Mouse (Mus musculus): Measurements from ENCODE around the gene Spsb2. TPM values are rescaled to one million over a fixed set of nuclear protein-coding genes. Genes with fewer than 3 reads are reported as not detected.
A peak's percentile ranks its signal among the peaks of the same experiment; 100 is the strongest.

The Spsb2 gene
- polyA plus RNA-seq, 1 experiment: 12.1 TPM

GRCm38 (mm10) chr6:124856321-124856720 lies 47.9 kb downstream of the Spsb2 start:
- H3K27me3 ChIP-seq (ENCODE audit: control insufficient read depth, insufficient read depth, low read length): no peaks in the 10 kb centered on the region
- H3K4me3 ChIP-seq (replicated peaks; ENCODE audit: insufficient read depth, low read depth, low read length): peak overlapping the region; percentile 88
- H3K4me1 ChIP-seq (ENCODE audit: control insufficient read depth, insufficient read depth, low read length): peaks cover 23% of the 10 kb centered on the region
- H3K27ac ChIP-seq (ENCODE audit: insufficient read depth, low read length): peak overlapping the region; percentile 36; the same call in 1 of the 2 replicates
- 9% methylated on average over 14 of the region's 14 CpGs for WGBS
- peak; percentile 49 for DNase-seq
- TF ChIP-seq POLR2A (IDR thresholded peaks at IDR 0.05; ENCODE audit: borderline replicate concordance, insufficient read depth, low read length) (no peak), CTCF (IDR thresholded peaks at IDR 0.05; ENCODE audit: borderline replicate concordance, insufficient read depth, low read depth, low read length) (no peak)

DNA sequence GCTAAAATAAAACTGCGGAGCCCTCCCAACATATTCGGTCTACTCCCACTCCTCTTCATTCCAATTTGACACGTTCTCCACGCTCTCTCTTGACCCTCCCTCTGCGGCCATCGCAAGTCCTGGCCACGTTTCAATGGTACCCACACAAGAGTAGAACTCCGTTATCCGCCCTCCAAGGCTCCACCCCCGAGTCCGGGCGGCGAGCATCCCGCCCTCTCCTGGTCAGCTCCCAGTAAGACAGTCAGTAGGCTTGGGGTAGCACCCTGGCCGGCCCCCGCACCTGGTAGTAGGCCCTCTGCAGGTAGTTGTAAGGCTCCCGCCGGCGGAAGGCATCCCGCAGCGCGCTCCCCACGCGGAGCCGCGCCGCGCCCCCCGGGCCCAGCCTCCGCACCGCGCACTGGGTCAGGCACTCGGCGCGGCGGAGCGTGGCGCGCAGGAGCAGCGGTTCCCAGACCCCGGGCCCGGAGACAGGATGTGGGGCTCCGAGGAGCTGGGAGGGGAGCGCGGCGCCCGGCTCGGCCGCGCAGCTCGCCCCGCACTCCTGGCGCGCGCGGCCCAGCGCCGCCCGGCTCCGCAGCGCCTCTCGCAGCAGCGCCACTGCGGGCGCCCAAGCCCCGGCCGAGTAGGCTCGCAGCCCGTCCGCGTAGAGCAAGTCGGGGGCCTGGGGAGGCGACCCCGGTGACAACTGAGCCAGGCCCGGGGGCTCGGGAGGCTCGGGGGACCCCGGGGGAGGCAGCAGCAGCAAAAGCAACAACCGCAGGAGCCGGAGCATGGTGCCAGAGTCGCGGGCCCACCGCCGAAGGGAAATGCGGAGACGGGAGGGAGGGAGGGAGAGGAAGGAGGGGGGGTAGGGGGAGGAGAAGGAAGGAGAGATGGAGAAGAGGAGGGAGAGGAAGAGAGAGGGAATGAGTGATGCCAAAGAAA lies 48.7 kb downstream of the Spsb2 start, which contains the start of gene P3h3:
TSS of gene P3h3 (minus strand) at position 837 of the 924 bp plus-strand sequence.
- TF ChIP-seq CTCF (IDR thresholded peaks at IDR 0.05; ENCODE audit: borderline replicate concordance, insufficient read depth, low read depth, low read length) (peak; percentile 74), POLR2A (IDR thresholded peaks at IDR 0.05; ENCODE audit: borderline replicate concordance, insufficient read depth, low read length) (peak; percentile 66; the same call in 1 of the 2 replicates)
- Histone ChIP-seq H3K4me3 (replicated peaks; ENCODE audit: insufficient read depth, low read depth, low read length) (peak within 1 kb of the TSS; percentile 88), H3K27ac (ENCODE audit: insufficient read depth, low read length) (peak within 1 kb of the TSS; percentile 96), H3K4me1 (ENCODE audit: control insufficient read depth, insufficient read depth, low read length) (peaks cover 24% of the 10 kb centered on the region), H3K27me3 (ENCODE audit: control insufficient read depth, insufficient read depth, low read length) (no peaks in the 10 kb centered on the region)
- DNase-seq: peak; percentile 92 to 93
- under 1% methylated on average over 86 of the region's 86 CpGs for WGBS

GRCm38 (mm10) chr6:124857840-124858530 lies 49.5 kb downstream of the Spsb2 start:
- Histone ChIP-seq H3K4me3 (replicated peaks; ENCODE audit: insufficient read depth, low read depth, low read length) (peak overlapping the region; percentile 88), H3K27me3 (ENCODE audit: control insufficient read depth, insufficient read depth, low read length) (no peaks in the 10 kb centered on the region), H3K27ac (ENCODE audit: insufficient read depth, low read length) (peak overlapping the region; percentile 53; the same call in 1 of the 2 replicates), H3K4me1 (ENCODE audit: control insufficient read depth, insufficient read depth, low read length) (peaks cover 24% of the 10 kb centered on the region)
- WGBS: 19% methylated on average over 26 of the region's 26 CpGs
- DNase-seq: no peak
- TF ChIP-seq POLR2A (IDR thresholded peaks at IDR 0.05; ENCODE audit: borderline replicate concordance, insufficient read depth, low read length): peak; percentile 14; the same call in 1 of the 2 replicates
- TF ChIP-seq CTCF (IDR thresholded peaks at IDR 0.05; ENCODE audit: borderline replicate concordance, insufficient read depth, low read depth, low read length): no peak; the same call in 1 of the 2 replicates

GRCm38 (mm10) chr6:124858561-124859318 lies 50.3 kb downstream of the Spsb2 start:
- no peak overlapping the region for H3K4me3 ChIP-seq (replicated peaks; ENCODE audit: insufficient read depth, low read depth, low read length)
- peak; percentile 33 to 44 for DNase-seq
- 74% methylated on average over 28 of the region's 28 CpGs for WGBS
- peaks cover 24% of the 10 kb centered on the region for H3K4me1 ChIP-seq (ENCODE audit: control insufficient read depth, insufficient read depth, low read length)
- H3K27ac ChIP-seq (ENCODE audit: insufficient read depth, low read length): no peak overlapping the region
- no peaks in the 10 kb centered on the region for H3K27me3 ChIP-seq (ENCODE audit: control insufficient read depth, insufficient read depth, low read length)
- no peak for TF ChIP-seq POLR2A (IDR thresholded peaks at IDR 0.05; ENCODE audit: borderline replicate concordance, insufficient read depth, low read length)
- no peak for TF ChIP-seq CTCF (IDR thresholded peaks at IDR 0.05; ENCODE audit: borderline replicate concordance, insufficient read depth, low read depth, low read length)

DNA sequence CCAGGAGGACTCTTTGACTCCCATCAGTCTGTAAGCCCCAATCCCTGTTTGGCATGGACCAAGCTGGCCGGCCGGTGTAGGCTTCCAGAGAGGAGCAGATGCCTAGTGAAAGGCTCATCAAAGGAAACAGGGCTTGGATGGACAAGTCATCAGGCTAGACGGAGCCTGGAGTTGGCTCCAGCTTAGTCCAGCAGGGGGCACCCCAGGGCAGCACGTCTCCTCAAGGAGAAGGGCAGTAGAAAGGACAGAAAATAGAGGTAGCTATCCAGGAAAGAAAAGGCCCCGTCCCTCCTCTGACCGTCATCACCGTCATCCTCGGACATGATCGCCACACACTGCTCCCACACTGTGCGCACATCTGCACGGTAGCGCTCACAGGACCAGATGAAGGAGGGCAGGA lies 51.3 kb downstream of the Spsb2 start:
- DNase-seq: peak; percentile 90 to 94
- Histone ChIP-seq H3K4me1 (ENCODE audit: control insufficient read depth, insufficient read depth, low read length) (peaks cover 24% of the 10 kb centered on the region), H3K4me3 (replicated peaks; ENCODE audit: insufficient read depth, low read depth, low read length) (peak overlapping the region; percentile 54)

More for the DNA sequence above, 51.3 kb downstream of the Spsb2 start:
- TF ChIP-seq POLR2A (IDR thresholded peaks at IDR 0.05; ENCODE audit: borderline replicate concordance, insufficient read depth, low read length): 0 out of 2 replicates have a peak, but pooled peaks have one; percentile 31
- TF ChIP-seq CTCF (IDR thresholded peaks at IDR 0.05; ENCODE audit: borderline replicate concordance, insufficient read depth, low read depth, low read length): peak; percentile 89
- Histone ChIP-seq H3K27ac (ENCODE audit: insufficient read depth, low read length) (peak overlapping the region; percentile 94), H3K27me3 (ENCODE audit: control insufficient read depth, insufficient read depth, low read length) (no peaks in the 10 kb centered on the region)
- WGBS: 3% methylated on average over 12 of the region's 12 CpGs

Other genes starting within 250 kb of the Spsb2 start
- gene C1rb, start 238.4 kb upstream of the Spsb2 start, polyA plus RNA-seq (2012; rRNA removed): not detected in 2 replicates
- 0.17 and 0.18 TPM in 2 replicates for gene C1s2, start 172.6 kb upstream of the Spsb2 start, polyA plus RNA-seq (2012; rRNA removed)
- 56.4 and 60.0 TPM in 2 replicates for gene Lpcat3, start 145.6 kb upstream of the Spsb2 start, polyA plus RNA-seq (2012; rRNA removed)
- gene Emg1, start 96.5 kb upstream of the Spsb2 start, polyA plus RNA-seq (2012; rRNA removed): 93.3 and 101 TPM in 2 replicates
- gene Phb2, start 96.3 kb upstream of the Spsb2 start, polyA plus RNA-seq (2012; rRNA removed): 114 and 115 TPM in 2 replicates
- 2.2 and 2.4 TPM in 2 replicates for gene Ptpn6, start 69.9 kb upstream of the Spsb2 start, polyA plus RNA-seq (2012; rRNA removed)
- 320 and 329 TPM in 2 replicates for gene Grcc10, start 67.3 kb upstream of the Spsb2 start, polyA plus RNA-seq (2012; rRNA removed)
- not detected in 2 replicates for gene Gm45234, start 52.6 kb upstream of the Spsb2 start, polyA plus RNA-seq (2012; rRNA removed)
- 83.5 and 90.3 TPM in 2 replicates for gene Atn1, start 52.1 kb upstream of the Spsb2 start, polyA plus RNA-seq (2012; rRNA removed)
- gene Eno2, start 39.0 kb upstream of the Spsb2 start, polyA plus RNA-seq (2012; rRNA removed): 888 and 918 TPM in 2 replicates
- 4.9 and 6.7 TPM in 2 replicates for gene Lrrc23, start 28.9 kb upstream of the Spsb2 start, polyA plus RNA-seq (2012; rRNA removed)
- gene Tpi1, start 5.6 kb downstream of the Spsb2 start, polyA plus RNA-seq (2012; rRNA removed): 1,162 and 1,205 TPM in 2 replicates
- gene Usp5, start 20.8 kb downstream of the Spsb2 start, polyA plus RNA-seq (2012; rRNA removed): 155 and 159 TPM in 2 replicates
- 1.3 and 1.4 TPM in 2 replicates for gene Cdca3, start 20.9 kb downstream of the Spsb2 start, polyA plus RNA-seq (2012; rRNA removed)
- 0.84 and 1.3 TPM in 2 replicates for gene Gnb3, start 31.6 kb downstream of the Spsb2 start, polyA plus RNA-seq (2012; rRNA removed)
- gene P3h3, start 49.1 kb downstream of the Spsb2 start, polyA plus RNA-seq (2012; rRNA removed): 106 and 112 TPM in 2 replicates
- 177 and 183 TPM in 2 replicates for gene Gpr162, start 55.3 kb downstream of the Spsb2 start, polyA plus RNA-seq (2012; rRNA removed)
- 0.05 and 0.26 TPM in 2 replicates for gene Cd4, start 79.6 kb downstream of the Spsb2 start, polyA plus RNA-seq (2012; rRNA removed)
- 1.5 TPM in 2 replicates for gene Lag3, start 103.0 kb downstream of the Spsb2 start, polyA plus RNA-seq (2012; rRNA removed)
- gene Ptms, start 111.4 kb downstream of the Spsb2 start, polyA plus RNA-seq (2012; rRNA removed): 958 and 983 TPM in 2 replicates
- 669 and 677 TPM in 2 replicates for gene Mlf2, start 122.7 kb downstream of the Spsb2 start, polyA plus RNA-seq (2012; rRNA removed)
- 276 and 289 TPM in 2 replicates for gene Cops7a, start 156.9 kb downstream of the Spsb2 start, polyA plus RNA-seq (2012; rRNA removed)
- 104 and 109 TPM in 2 replicates for gene Pianp, start 188.0 kb downstream of the Spsb2 start, polyA plus RNA-seq (2012; rRNA removed)
- gene Zfp384, start 200.5 kb downstream of the Spsb2 start, polyA plus RNA-seq (2012; rRNA removed): 57.3 and 64.8 TPM in 2 replicates
- gene Ing4, start 231.1 kb downstream of the Spsb2 start, polyA plus RNA-seq (2012; rRNA removed): 75.7 and 80.2 TPM in 2 replicates
- gene Acrbp, start 241.0 kb downstream of the Spsb2 start, polyA plus RNA-seq (2012; rRNA removed): 23.7 and 24.8 TPM in 2 replicates